Mouse (Mus musculus) limb, embryonic 10.5 days (tissue): ENCODE measurements around the gene Capza3. TPM values are rescaled to one million over a fixed set of nuclear protein-coding genes. Genes with fewer than 3 reads are reported as not detected.

ENCODE experiments used
- DNase-seq: peaks from one replicate; pipeline ENCODE4 v3.0.0-alpha.2; 2017; ENCODE audit warnings: low spot score
- H3K27ac ChIP-seq: fragments of 300-500 bp; sonication (generic); 2 replicates; pipeline ENCODE4 v1.5.1; 2016; ENCODE audit warnings: mild to moderate bottlenecking
- H3K27me3 ChIP-seq: fragments of 300-500 bp; sonication (generic); 2 replicates; pipeline ENCODE4 v1.6.1; 2016; ENCODE audit warnings: low read depth, mild to moderate bottlenecking; ENCODE audit not compliant: poor library complexity, severe bottlenecking
- H3K36me3 ChIP-seq: fragments of 300-500 bp; sonication (generic); 2 replicates; pipeline ENCODE4 v1.6.1; 2016; ENCODE audit warnings: mild to moderate bottlenecking, moderate library complexity
- H3K4me1 ChIP-seq: fragments of 300-500 bp; sonication (generic); 2 replicates; pipeline ENCODE4 v1.6.1; 2016
- H3K4me3 ChIP-seq: fragments of 300-500 bp; sonication (generic); 2 replicates; pipeline ENCODE4 v1.5.1; 2016; ENCODE audit warnings: mild to moderate bottlenecking, moderate library complexity
- H3K9me3 ChIP-seq: fragments of 300-500 bp; sonication (generic); replicated peaks from 2 replicates; pipeline ENCODE4 v1.6.1; 2016; ENCODE audit warnings: mild to moderate bottlenecking
- WGBS: fragments of 180-500 bp; shearing (Covaris S2); methylation state at CpG from one replicate; pipeline ENCODE4 v1.1.7; 2016; 5-methylcytosine and 5-hydroxymethylcytosine counted together
- polyA plus RNA-seq: library from polyadenylated mRNA; unstranded; fragments of >200 nt; fragmentation: Nextera tagmentation; extraction: Ambion mirVana; gene quantifications from 2 replicates; pipeline ENCODE4 v1.2.1, GENCODE M21; 2016

Capza3 gene
- polyA plus RNA-seq = not detected in 2 replicates

DNA sequence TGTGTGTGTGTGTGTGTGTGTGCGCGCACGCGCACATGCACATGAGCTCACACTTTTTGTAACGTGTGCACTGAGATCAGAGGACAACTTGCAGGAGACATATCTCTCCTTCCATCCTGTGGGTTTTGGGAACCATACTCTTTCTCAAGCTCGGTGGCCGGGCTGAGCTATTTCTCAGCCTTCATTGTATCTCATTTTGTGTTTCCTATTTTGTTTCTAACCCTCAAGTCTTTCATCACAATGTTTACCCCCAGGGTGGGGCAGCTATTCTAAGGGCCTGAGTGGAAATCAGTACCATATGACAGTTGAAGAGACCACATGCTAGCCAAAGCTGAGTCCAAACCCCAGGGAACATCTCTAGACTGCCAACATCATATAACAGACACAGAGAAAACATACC lies at the start of gene Capza3:
Gene Capza3, plus strand, starts transcription at position 301 of the 400 bp plus-strand sequence.
- no peaks in the 10 kb centered on the region for H3K9me3 ChIP-seq
- no peaks in the 10 kb centered on the region for H3K36me3 ChIP-seq
- H3K4me3 ChIP-seq = no peak within 1 kb of the TSS
- H3K27me3 ChIP-seq = no peaks in the 10 kb centered on the region
- 92% methylated on average over 7 of the region's 7 CpGs for WGBS
- no peak within 1 kb of the TSS for H3K27ac ChIP-seq
- H3K4me1 ChIP-seq = no peaks in the 10 kb centered on the region; the same call in 1 of the 2 replicates
- DNase-seq = no peak

DNA sequence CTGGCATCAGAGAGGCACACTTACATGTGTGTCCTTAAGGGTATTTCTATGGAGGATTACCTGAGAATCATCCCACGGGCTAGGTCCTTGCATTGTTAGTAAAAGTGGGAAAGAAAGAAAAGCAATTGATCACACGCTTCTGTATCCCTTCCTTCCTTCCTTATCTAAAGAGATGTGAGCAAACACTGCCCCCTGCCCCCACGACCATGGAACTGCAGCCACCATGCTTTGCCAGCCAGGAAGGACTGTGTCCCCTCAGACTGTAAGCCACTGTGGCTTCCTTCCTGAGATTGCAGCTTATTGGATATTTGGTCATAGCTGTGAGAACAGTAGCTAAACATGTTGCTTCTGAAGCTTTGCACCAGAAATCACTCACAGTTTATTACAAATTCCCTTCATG lies 35.9 kb upstream of the Capza3 start:
- H3K4me3 ChIP-seq = no peak overlapping the region
- 0 out of 2 replicates have a peak, but pooled peaks cover 2% of the 10 kb centered on the region for H3K4me1 ChIP-seq
- H3K27me3 ChIP-seq = no peaks in the 10 kb centered on the region
- no peaks in the 10 kb centered on the region for H3K36me3 ChIP-seq
- WGBS = 83% methylated on average over 3 of the region's 3 CpGs
- no peaks in the 10 kb centered on the region for H3K9me3 ChIP-seq
- DNase-seq = no peak
- no peak overlapping the region for H3K27ac ChIP-seq

DNA sequence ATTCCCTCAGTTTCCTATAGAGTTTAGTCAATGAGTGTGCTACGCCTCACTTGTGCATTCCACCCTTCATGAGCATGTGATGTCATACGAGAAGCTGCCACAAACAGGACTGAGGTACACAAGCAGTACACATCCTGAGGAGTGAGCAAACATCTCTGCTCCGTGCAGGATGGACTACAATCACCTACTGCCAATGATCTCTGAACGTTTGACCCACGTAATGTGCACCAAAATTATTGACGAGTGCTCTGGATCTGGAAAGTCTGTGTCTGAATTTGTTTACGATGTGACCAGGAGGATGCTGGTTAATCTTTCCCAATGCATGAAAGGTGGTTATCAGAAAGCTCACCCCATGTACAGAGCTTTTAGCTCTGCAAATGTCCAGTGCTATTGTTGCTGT lies 16.6 kb upstream of the Capza3 start:
- 83% methylated on average over 7 of the region's 7 CpGs for WGBS
- Histone ChIP-seq H3K4me1 (no peaks in the 10 kb centered on the region), H3K4me3 (no peak overlapping the region), H3K27me3 (no peaks in the 10 kb centered on the region), H3K27ac (no peak overlapping the region), H3K9me3 (no peaks in the 10 kb centered on the region), H3K36me3 (no peaks in the 10 kb centered on the region)
- DNase-seq = no peak

- H3K27ac ChIP-seq = no peak within 1 kb of the TSS
- no peaks in the 10 kb centered on the region for H3K36me3 ChIP-seq
- no peak for DNase-seq
- no peak within 1 kb of the TSS for H3K4me3 ChIP-seq
- H3K27me3 ChIP-seq = no peaks in the 10 kb centered on the region
- H3K9me3 ChIP-seq = no peaks in the 10 kb centered on the region
- H3K4me1 ChIP-seq = no peaks in the 10 kb centered on the region; the same call in 1 of the 2 replicates
- WGBS = 92% methylated on average over 5 of the region's 5 CpGs
These were observed 305 bp downstream of the Capza3 start, which contains the start of gene Plcz1 for GRCm38 (mm10) chr6:140041357-140041756. Gene Plcz1, minus strand, starts transcription at chr6:140041457.

GRCm38 (mm10) chr6:140051476-140051875 lies 10.4 kb downstream of the Capza3 start:
- H3K36me3 ChIP-seq = no peaks in the 10 kb centered on the region
- no peaks in the 10 kb centered on the region for H3K9me3 ChIP-seq
- no peak overlapping the region for H3K27ac ChIP-seq
- DNase-seq = no peak
- H3K4me3 ChIP-seq = no peak overlapping the region
- 83% methylated on average over 5 of the region's 5 CpGs for WGBS
- no peaks in the 10 kb centered on the region for H3K4me1 ChIP-seq
- no peaks in the 10 kb centered on the region for H3K27me3 ChIP-seq

DNA sequence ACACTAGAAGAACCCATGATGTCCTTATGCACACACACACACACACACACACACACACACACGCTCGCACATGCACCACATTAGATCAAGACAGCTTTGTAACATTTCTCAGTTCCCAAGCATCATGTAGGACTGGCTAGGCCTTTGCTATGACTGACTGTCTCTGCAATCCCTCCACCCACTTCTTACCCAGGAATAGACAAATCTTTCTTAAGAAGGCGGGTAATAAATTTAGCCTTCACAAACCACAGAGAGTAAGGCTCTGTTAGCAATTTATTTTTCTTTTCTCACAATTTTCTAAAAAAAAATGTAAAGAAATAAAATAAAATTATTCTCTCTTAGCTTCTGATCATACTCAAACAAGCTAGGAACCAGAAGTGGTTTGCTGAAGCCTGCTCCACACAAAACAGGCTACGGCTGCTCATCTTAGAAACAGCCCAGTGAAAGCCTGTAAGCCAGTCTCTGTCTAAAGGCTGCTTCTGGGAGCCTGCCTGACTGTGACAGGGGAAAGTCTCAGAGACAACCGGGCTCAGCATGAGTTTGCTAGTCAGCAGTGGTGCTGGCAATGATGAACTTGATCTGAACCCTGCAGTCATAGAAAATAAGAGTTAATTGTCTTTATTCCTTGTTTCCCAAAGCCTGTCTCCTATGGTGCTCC lies 13.3 kb downstream of the Capza3 start:
- H3K36me3 ChIP-seq = no peaks in the 10 kb centered on the region
- 77% methylated on average over 5 of the region's 5 CpGs for WGBS
- no peak overlapping the region for H3K4me3 ChIP-seq
- DNase-seq = no peak
- H3K27ac ChIP-seq = no peak overlapping the region
- H3K9me3 ChIP-seq = no peaks in the 10 kb centered on the region
- H3K27me3 ChIP-seq = no peaks in the 10 kb centered on the region
- H3K4me1 ChIP-seq = no peaks in the 10 kb centered on the region

- no peaks in the 10 kb centered on the region for H3K9me3 ChIP-seq
- no peak overlapping the region for H3K27ac ChIP-seq
- WGBS = 92% methylated on average over 8 of the region's 8 CpGs
- H3K27me3 ChIP-seq = no peaks in the 10 kb centered on the region
- H3K4me3 ChIP-seq = no peak overlapping the region
- H3K36me3 ChIP-seq = no peaks in the 10 kb centered on the region
- H3K4me1 ChIP-seq = no peaks in the 10 kb centered on the region
- DNase-seq = no peak
These were observed 28.1 kb downstream of the Capza3 start for GRCm38 (mm10) chr6:140069177-140069576.

DNA sequence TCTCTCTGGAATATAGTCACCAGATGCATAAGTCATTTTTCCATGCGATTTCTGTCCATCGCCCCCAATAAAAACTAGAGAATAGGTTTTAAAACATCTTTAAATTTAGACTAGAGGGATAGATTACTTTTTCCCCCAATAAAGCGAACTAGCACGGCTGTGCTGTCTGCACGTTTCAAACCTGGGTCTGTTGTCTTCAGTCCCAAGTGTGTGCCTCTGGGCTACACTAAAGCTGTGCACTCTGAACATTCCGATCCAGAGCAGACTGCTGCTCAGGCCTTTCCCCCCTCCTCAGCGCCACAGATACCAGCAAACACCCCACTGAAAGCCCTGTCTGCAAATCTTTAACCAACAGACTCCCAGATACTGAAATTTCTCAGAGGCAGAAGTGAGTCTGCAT lies 39.9 kb downstream of the Capza3 start:
- WGBS = 92% methylated on average over 7 of the region's 7 CpGs
- Histone ChIP-seq H3K4me1 (no peaks in the 10 kb centered on the region), H3K27ac (no peak overlapping the region), H3K9me3 (no peaks in the 10 kb centered on the region), H3K36me3 (no peaks in the 10 kb centered on the region), H3K4me3 (no peak overlapping the region), H3K27me3 (no peaks in the 10 kb centered on the region)
- no peak for DNase-seq

- H3K36me3 ChIP-seq = no peaks in the 10 kb centered on the region
- no peaks in the 10 kb centered on the region for H3K27me3 ChIP-seq
- no peak for DNase-seq
- H3K27ac ChIP-seq = no peak overlapping the region
- WGBS = 67% methylated on average over 3 of the region's 3 CpGs
- no peaks in the 10 kb centered on the region for H3K4me1 ChIP-seq
- no peak overlapping the region for H3K4me3 ChIP-seq
- no peaks in the 10 kb centered on the region for H3K9me3 ChIP-seq
These were observed 40.7 kb downstream of the Capza3 start for GRCm38 (mm10) chr6:140081739-140082138.

- WGBS = 87% methylated on average over 5 of the region's 5 CpGs
- H3K4me1 ChIP-seq = no peaks in the 10 kb centered on the region
- no peaks in the 10 kb centered on the region for H3K27me3 ChIP-seq
- no peak overlapping the region for H3K27ac ChIP-seq
- H3K4me3 ChIP-seq = no peak overlapping the region
- no peak for DNase-seq
- no peaks in the 10 kb centered on the region for H3K9me3 ChIP-seq
- H3K36me3 ChIP-seq = no peaks in the 10 kb centered on the region
These were observed 48.8 kb downstream of the Capza3 start for GRCm38 (mm10) chr6:140089855-140090254.

Other genes starting within 250 kb of the Capza3 start
- gene Plcz1, start 205 bp downstream of the Capza3 start, polyA plus RNA-seq = not detected in 2 replicates